Mouse (Mus musculus): ENCODE results near the gene Olfr1018. TPM values are rescaled to one million over a fixed set of nuclear protein-coding genes. Genes with fewer than 3 reads are reported as not detected.

Gene Olfr1018
- not detected in 2 replicates for polyA plus RNA-seq (2014; fragmentation: Nextera tagmentation; extraction: Ambion mirVana)

DNA sequence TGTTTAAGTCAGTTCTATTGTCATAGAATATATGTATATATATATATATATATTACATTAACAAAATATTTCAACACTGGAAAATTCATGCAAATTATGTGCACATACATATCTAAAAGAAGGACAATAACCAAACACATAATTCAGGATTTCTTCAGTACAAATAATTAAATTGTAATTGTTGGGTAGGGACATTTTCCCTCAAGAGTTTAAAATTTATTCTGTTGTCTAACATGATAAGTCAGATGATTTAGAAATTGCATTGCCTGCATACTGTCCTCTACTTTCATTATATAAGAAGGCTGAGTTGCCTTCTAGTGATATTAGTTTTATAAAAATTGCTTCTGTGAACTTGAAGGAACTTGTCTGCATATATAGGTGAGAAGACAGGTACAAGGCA is at the start of gene Olfr1018:
Gene Olfr1018, plus strand, starts transcription at position 301 of the 400 bp plus-strand sequence.
- H3K9ac ChIP-seq (ENCODE audit: low read length), result no peak within 1 kb of the TSS
- H3K36me3 ChIP-seq (ENCODE audit: control insufficient read depth, insufficient read depth, low read length), result no peaks in the 10 kb centered on the region
- no peak within 1 kb of the TSS for H3K4me3 ChIP-seq (ENCODE audit: control insufficient read depth in 1 of 2, insufficient read depth in 1 of 2, low read depth in 1 of 2, low read length in 2 of 2)
- H3K27me3 ChIP-seq (ENCODE audit: control insufficient read depth, insufficient read depth, low read length), result no peaks in the 10 kb centered on the region
- H3K4me1 ChIP-seq (ENCODE audit: control insufficient read depth in 2 of 2, insufficient read depth in 2 of 2, low read length in 2 of 2), result no peaks in the 10 kb centered on the region
- no peak within 1 kb of the TSS for H3K27ac ChIP-seq (replicated peaks in 1 of 2; ENCODE audit: control insufficient read depth in 1 of 2, insufficient read depth in 1 of 2, low read depth in 2 of 2, low read length in 2 of 2)
- no peak within 1 kb of the TSS for H3K4me2 ChIP-seq (ENCODE audit: low read length)
- no peak for ATAC-seq (ENCODE audit: insufficient number of reproducible peaks, insufficient read depth, low FRiP score, low read depth)
- H3K9me3 ChIP-seq (ENCODE audit: control insufficient read depth, low read length), result no peaks in the 10 kb centered on the region

DNA sequence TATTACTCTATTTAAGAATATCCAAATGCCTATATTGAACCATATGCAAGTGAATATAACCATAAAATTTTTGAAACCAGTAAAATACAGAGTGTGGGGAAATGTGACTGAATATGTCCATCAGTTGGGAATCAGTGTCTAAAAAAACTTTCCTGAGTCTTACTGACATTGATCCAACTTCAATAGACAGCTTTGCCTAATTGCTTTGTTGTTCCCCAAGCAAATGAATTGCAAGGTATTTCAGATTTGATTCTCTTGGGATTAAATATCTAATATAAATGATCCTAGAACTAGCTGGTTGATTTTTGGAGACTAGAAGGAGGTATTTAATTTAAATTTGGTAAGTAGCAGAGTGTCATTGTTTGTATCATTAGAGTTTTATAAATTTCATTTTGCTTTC is 45.9 kb upstream of the Olfr1018 start, which contains the start of gene Olfr1014:
Gene Olfr1014, plus strand, starts transcription at position 301 of the 400 bp plus-strand sequence.
- Histone ChIP-seq H3K4me2 (ENCODE audit: low read length) (no peak within 1 kb of the TSS), H3K4me3 (ENCODE audit: control insufficient read depth in 1 of 2, insufficient read depth in 1 of 2, low read depth in 1 of 2, low read length in 2 of 2) (no peak within 1 kb of the TSS), H3K36me3 (ENCODE audit: control insufficient read depth, insufficient read depth, low read length) (no peaks in the 10 kb centered on the region), H3K27me3 (ENCODE audit: control insufficient read depth, insufficient read depth, low read length) (no peaks in the 10 kb centered on the region), H3K4me1 (ENCODE audit: control insufficient read depth in 2 of 2, insufficient read depth in 2 of 2, low read length in 2 of 2) (no peaks in the 10 kb centered on the region), H3K27ac (replicated peaks in 1 of 2; ENCODE audit: control insufficient read depth in 1 of 2, insufficient read depth in 1 of 2, low read depth in 2 of 2, low read length in 2 of 2) (no peak within 1 kb of the TSS), H3K9me3 (ENCODE audit: control insufficient read depth, low read length) (no peaks in the 10 kb centered on the region), H3K9ac (ENCODE audit: low read length) (no peak within 1 kb of the TSS)
- ATAC-seq (ENCODE audit: insufficient number of reproducible peaks, insufficient read depth, low FRiP score, low read depth), result no peak

DNA sequence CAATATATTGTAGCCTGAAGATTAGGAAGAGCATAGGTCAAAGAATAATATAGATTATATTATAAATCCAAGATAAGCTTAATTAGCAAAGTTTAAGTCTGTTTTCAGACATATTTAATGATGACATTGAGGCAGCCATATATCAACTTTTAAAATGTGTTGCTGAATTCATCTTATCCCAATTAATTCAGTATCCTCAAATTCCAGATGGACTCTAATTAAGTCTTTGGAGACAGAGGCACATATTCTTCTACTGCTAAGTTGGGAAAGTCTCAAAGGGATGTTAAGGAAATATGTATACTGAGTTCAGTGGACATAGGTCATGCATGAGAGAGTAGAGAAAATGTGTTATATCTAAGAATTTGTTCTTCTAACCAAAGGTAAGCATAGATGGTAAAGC is 36.6 kb upstream of the Olfr1018 start, which contains the start of gene Olfr1015:
Gene Olfr1015, plus strand, starts transcription at position 301 of the 400 bp plus-strand sequence.
- H3K4me2 ChIP-seq (ENCODE audit: low read length), result no peak within 1 kb of the TSS
- no peak within 1 kb of the TSS for H3K9ac ChIP-seq (ENCODE audit: low read length)
- no peaks in the 10 kb centered on the region for H3K4me1 ChIP-seq (ENCODE audit: control insufficient read depth in 2 of 2, insufficient read depth in 2 of 2, low read length in 2 of 2)
- no peaks in the 10 kb centered on the region for H3K27me3 ChIP-seq (ENCODE audit: control insufficient read depth, insufficient read depth, low read length)
- H3K9me3 ChIP-seq (ENCODE audit: control insufficient read depth, low read length), result no peaks in the 10 kb centered on the region
- no peak within 1 kb of the TSS for H3K4me3 ChIP-seq (ENCODE audit: control insufficient read depth in 1 of 2, insufficient read depth in 1 of 2, low read depth in 1 of 2, low read length in 2 of 2)
- ATAC-seq (ENCODE audit: insufficient number of reproducible peaks, insufficient read depth, low FRiP score, low read depth), result no peak
- H3K36me3 ChIP-seq (ENCODE audit: control insufficient read depth, insufficient read depth, low read length), result no peaks in the 10 kb centered on the region
- H3K27ac ChIP-seq (replicated peaks in 1 of 2; ENCODE audit: control insufficient read depth in 1 of 2, insufficient read depth in 1 of 2, low read depth in 2 of 2, low read length in 2 of 2), result no peak within 1 kb of the TSS

DNA sequence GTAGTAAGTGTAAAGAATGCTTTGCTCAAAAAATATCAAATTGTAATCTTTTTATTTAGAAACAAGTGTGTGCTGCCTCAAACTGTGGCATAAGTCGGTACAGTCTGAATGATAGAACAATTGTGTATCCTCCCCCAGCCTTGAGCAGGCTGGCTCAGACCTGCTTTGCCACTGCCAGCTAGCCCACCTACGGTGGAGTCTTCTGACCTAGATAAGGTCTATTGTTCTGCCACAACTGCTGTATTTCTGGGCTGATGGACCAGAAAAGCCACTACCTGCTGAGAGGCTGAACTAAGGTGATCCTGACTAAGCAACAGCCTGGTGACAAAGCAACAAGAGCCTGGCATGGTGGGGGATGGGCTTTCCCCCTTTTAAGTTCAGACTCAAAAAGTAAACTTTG is 25.9 kb upstream of the Olfr1018 start:
- Histone ChIP-seq H3K9ac (ENCODE audit: low read length) (no peak overlapping the region), H3K27me3 (ENCODE audit: control insufficient read depth, insufficient read depth, low read length) (no peaks in the 10 kb centered on the region), H3K4me3 (ENCODE audit: control insufficient read depth in 1 of 2, insufficient read depth in 1 of 2, low read depth in 1 of 2, low read length in 2 of 2) (no peak overlapping the region), H3K36me3 (ENCODE audit: control insufficient read depth, insufficient read depth, low read length) (no peaks in the 10 kb centered on the region), H3K27ac (replicated peaks in 1 of 2; ENCODE audit: control insufficient read depth in 1 of 2, insufficient read depth in 1 of 2, low read depth in 2 of 2, low read length in 2 of 2) (no peak overlapping the region), H3K9me3 (ENCODE audit: control insufficient read depth, low read length) (no peaks in the 10 kb centered on the region), H3K4me2 (ENCODE audit: low read length) (no peak overlapping the region), H3K4me1 (ENCODE audit: control insufficient read depth in 2 of 2, insufficient read depth in 2 of 2, low read length in 2 of 2) (no peaks in the 10 kb centered on the region)
- WGBS, result 66% methylated on average over 2 of the region's 2 CpGs
- no peak for ATAC-seq (ENCODE audit: insufficient number of reproducible peaks, insufficient read depth, low FRiP score, low read depth)

DNA sequence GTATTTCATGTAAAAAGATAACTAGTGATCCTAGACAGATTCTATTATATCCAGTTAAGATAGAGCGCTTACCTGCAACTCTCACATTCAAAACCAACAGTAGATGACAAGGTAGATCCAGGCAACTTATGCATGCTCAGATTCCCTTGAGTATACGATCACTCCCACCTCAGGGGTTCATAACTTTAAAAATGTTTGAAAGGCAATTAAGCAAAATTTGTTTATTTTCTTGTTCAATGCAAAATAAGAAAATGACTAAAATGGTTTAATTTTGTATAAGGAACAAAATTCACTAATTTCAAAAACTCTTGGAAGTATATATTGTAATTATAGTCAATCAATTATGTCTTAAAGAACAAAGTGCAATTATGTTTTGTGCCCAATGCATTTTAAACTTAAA is 15.8 kb upstream of the Olfr1018 start, which contains the start of gene Olfr1016:
Gene Olfr1016, minus strand, starts transcription at position 101 of the 400 bp plus-strand sequence.
- 85% methylated on average over 2 of the region's 2 CpGs for WGBS
- H3K27ac ChIP-seq (replicated peaks in 1 of 2; ENCODE audit: control insufficient read depth in 1 of 2, insufficient read depth in 1 of 2, low read depth in 2 of 2, low read length in 2 of 2), result no peak within 1 kb of the TSS
- ATAC-seq (ENCODE audit: insufficient number of reproducible peaks, insufficient read depth, low FRiP score, low read depth), result no peak
- no peaks in the 10 kb centered on the region for H3K36me3 ChIP-seq (ENCODE audit: control insufficient read depth, insufficient read depth, low read length)
- no peaks in the 10 kb centered on the region for H3K4me1 ChIP-seq (ENCODE audit: control insufficient read depth in 2 of 2, insufficient read depth in 2 of 2, low read length in 2 of 2)
- no peak within 1 kb of the TSS for H3K9ac ChIP-seq (ENCODE audit: low read length)
- H3K4me3 ChIP-seq (ENCODE audit: control insufficient read depth in 1 of 2, insufficient read depth in 1 of 2, low read depth in 1 of 2, low read length in 2 of 2), result no peak within 1 kb of the TSS
- no peaks in the 10 kb centered on the region for H3K27me3 ChIP-seq (ENCODE audit: control insufficient read depth, insufficient read depth, low read length)
- no peak within 1 kb of the TSS for H3K4me2 ChIP-seq (ENCODE audit: low read length)
- no peaks in the 10 kb centered on the region for H3K9me3 ChIP-seq (ENCODE audit: control insufficient read depth, low read length)

DNA sequence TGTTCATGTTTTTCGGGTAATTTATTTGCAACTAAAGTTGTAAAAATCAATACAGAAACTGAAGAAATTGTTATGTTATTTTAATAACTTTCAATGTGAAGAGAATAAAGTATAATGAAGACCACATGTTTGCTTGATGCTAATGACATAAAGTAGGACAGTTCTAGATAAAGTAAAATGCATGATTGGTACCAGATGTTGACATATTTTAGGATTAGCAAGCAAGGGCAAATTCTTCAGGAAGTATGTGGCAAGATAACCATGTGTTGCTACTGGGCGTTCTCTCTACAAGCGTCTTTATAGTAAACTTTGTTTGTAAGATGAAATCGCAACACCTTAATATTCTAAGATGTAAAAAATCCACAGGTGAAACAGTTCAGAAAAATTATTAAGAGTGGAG is 13.8 kb upstream of the Olfr1018 start:
- no peaks in the 10 kb centered on the region for H3K27me3 ChIP-seq (ENCODE audit: control insufficient read depth, insufficient read depth, low read length)
- no peak for ATAC-seq (ENCODE audit: insufficient number of reproducible peaks, insufficient read depth, low FRiP score, low read depth)
- no peaks in the 10 kb centered on the region for H3K9me3 ChIP-seq (ENCODE audit: control insufficient read depth, low read length)
- H3K4me1 ChIP-seq (ENCODE audit: control insufficient read depth in 2 of 2, insufficient read depth in 2 of 2, low read length in 2 of 2), result no peaks in the 10 kb centered on the region
- H3K27ac ChIP-seq (replicated peaks in 1 of 2; ENCODE audit: control insufficient read depth in 1 of 2, insufficient read depth in 1 of 2, low read depth in 2 of 2, low read length in 2 of 2), result no peak overlapping the region
- H3K4me2 ChIP-seq (ENCODE audit: low read length), result no peak overlapping the region
- no peak overlapping the region for H3K9ac ChIP-seq (ENCODE audit: low read length)
- 67% methylated on average over 4 of the region's 4 CpGs for WGBS
- no peaks in the 10 kb centered on the region for H3K36me3 ChIP-seq (ENCODE audit: control insufficient read depth, insufficient read depth, low read length)
- no peak overlapping the region for H3K4me3 ChIP-seq (ENCODE audit: control insufficient read depth in 1 of 2, insufficient read depth in 1 of 2, low read depth in 1 of 2, low read length in 2 of 2)

DNA sequence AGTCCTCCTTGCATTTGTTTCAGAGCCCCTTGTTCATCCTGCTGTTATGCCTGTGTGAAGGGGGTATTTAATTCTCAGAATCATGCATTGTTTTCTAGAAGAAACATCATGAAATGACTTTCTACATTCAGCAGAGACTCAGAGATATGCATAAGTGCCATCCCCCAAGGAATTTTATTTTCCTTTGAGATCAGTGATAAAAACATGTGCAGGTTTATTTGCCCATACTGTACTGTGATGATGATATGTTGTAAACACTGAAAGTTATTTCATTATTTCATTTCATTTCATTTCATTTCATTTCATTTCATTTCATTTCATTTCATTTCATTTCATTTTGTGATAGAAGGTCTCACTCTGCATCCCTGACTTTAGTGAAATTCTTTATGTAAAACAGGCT is 27.1 kb downstream of the Olfr1018 start, which contains the start of gene Olfr1019:
Gene Olfr1019, minus strand, starts transcription at position 101 of the 400 bp plus-strand sequence.
- Histone ChIP-seq H3K27ac (replicated peaks in 1 of 2; ENCODE audit: control insufficient read depth in 1 of 2, insufficient read depth in 1 of 2, low read depth in 2 of 2, low read length in 2 of 2) (no peak within 1 kb of the TSS), H3K4me1 (ENCODE audit: control insufficient read depth in 2 of 2, insufficient read depth in 2 of 2, low read length in 2 of 2) (no peaks in the 10 kb centered on the region), H3K27me3 (ENCODE audit: control insufficient read depth, insufficient read depth, low read length) (no peaks in the 10 kb centered on the region), H3K9me3 (ENCODE audit: control insufficient read depth, low read length) (no peaks in the 10 kb centered on the region), H3K4me2 (ENCODE audit: low read length) (no peak within 1 kb of the TSS), H3K9ac (ENCODE audit: low read length) (no peak within 1 kb of the TSS), H3K4me3 (ENCODE audit: control insufficient read depth in 1 of 2, insufficient read depth in 1 of 2, low read depth in 1 of 2, low read length in 2 of 2) (no peak within 1 kb of the TSS), H3K36me3 (ENCODE audit: control insufficient read depth, insufficient read depth, low read length) (no peaks in the 10 kb centered on the region)
- ATAC-seq (ENCODE audit: insufficient number of reproducible peaks, insufficient read depth, low FRiP score, low read depth), result no peak

DNA sequence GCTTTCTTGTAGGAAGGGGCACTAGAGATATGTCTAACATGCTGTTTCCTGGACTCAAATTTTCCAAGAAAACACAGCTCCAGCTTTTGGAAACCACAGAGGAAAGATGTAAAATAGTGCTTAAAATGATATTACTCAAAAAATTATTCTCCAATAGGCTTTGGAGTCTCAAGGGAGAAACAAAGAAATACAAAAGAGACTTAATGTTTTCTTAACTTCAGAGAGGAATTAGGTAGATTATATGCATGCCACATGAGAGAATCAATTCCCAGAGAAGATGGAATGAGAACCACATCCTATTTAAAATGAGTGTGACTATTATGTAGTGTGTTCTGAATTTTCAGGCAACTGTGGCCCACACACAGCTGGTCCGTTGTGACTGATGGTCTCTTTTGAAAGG is 28.5 kb downstream of the Olfr1018 start, which contains the start of gene Olfr1020:
Gene Olfr1020, plus strand, starts transcription at position 301 of the 400 bp plus-strand sequence.
- no peaks in the 10 kb centered on the region for H3K27me3 ChIP-seq (ENCODE audit: control insufficient read depth, insufficient read depth, low read length)
- no peak within 1 kb of the TSS for H3K9ac ChIP-seq (ENCODE audit: low read length)
- 69% methylated on average over 1 of the region's 1 CpGs for WGBS
- H3K36me3 ChIP-seq (ENCODE audit: control insufficient read depth, insufficient read depth, low read length), result no peaks in the 10 kb centered on the region
- H3K4me1 ChIP-seq (ENCODE audit: control insufficient read depth in 2 of 2, insufficient read depth in 2 of 2, low read length in 2 of 2), result no peaks in the 10 kb centered on the region
- no peaks in the 10 kb centered on the region for H3K9me3 ChIP-seq (ENCODE audit: control insufficient read depth, low read length)
- H3K4me2 ChIP-seq (ENCODE audit: low read length), result no peak within 1 kb of the TSS
- no peak within 1 kb of the TSS for H3K27ac ChIP-seq (replicated peaks in 1 of 2; ENCODE audit: control insufficient read depth in 1 of 2, insufficient read depth in 1 of 2, low read depth in 2 of 2, low read length in 2 of 2)
- H3K4me3 ChIP-seq (ENCODE audit: control insufficient read depth in 1 of 2, insufficient read depth in 1 of 2, low read depth in 1 of 2, low read length in 2 of 2), result no peak within 1 kb of the TSS
- ATAC-seq (ENCODE audit: insufficient number of reproducible peaks, insufficient read depth, low FRiP score, low read depth), result no peak

All from heart, embryonic 14.5 days (tissue).